Mouse (Mus musculus): Measurements from ENCODE around the gene Gm21860.
"Not testable (repeated sequence)": the region's sequence is repeated elsewhere in the genome, so short reads cannot be mapped to it uniquely, and the experiment has no call there.

Gene Gm21860

GRCm38 (mm10) chrY:90732101-90732542 is 22.5 kb downstream of the Gm21860 start:
- in situ Hi-C loops (cut with MseI, MboI) = not testable (repeated sequence)

GRCm38 (mm10) chrY:90731593-90731955 is 23.0 kb downstream of the Gm21860 start:
- in situ Hi-C loops (cut with MseI, MboI) = not testable (repeated sequence)

- in situ Hi-C loops (cut with MseI, MboI) = not testable (repeated sequence)
These were observed 23.6 kb downstream of the Gm21860 start for GRCm38 (mm10) chrY:90730908-90731592.

GRCm38 (mm10) chrY:90729816-90730303 is 24.8 kb downstream of the Gm21860 start:
- in situ Hi-C loops (cut with MseI, MboI) = not testable (repeated sequence)

- in situ Hi-C loops (cut with MseI, MboI) = not testable (repeated sequence)
These were observed 25.7 kb downstream of the Gm21860 start for GRCm38 (mm10) chrY:90728905-90729256.

- in situ Hi-C loops (cut with MseI, MboI) = not testable (repeated sequence)
These were observed 26.2 kb downstream of the Gm21860 start for GRCm38 (mm10) chrY:90728251-90728904.

- in situ Hi-C loops (cut with MseI, MboI) = not testable (repeated sequence)
These were observed 27.3 kb downstream of the Gm21860 start for GRCm38 (mm10) chrY:90727121-90727908.

- in situ Hi-C loops (cut with MseI, MboI) = not testable (repeated sequence)
These were observed 28.7 kb downstream of the Gm21860 start for GRCm38 (mm10) chrY:90725701-90726451.

- in situ Hi-C loops (cut with MseI, MboI) = not testable (repeated sequence)
These were observed 29.5 kb downstream of the Gm21860 start for GRCm38 (mm10) chrY:90725166-90725565.

- in situ Hi-C loops (cut with MseI, MboI) = not testable (repeated sequence)
These were observed 30.5 kb downstream of the Gm21860 start for GRCm38 (mm10) chrY:90724014-90724709.

- in situ Hi-C loops (cut with MseI, MboI) = not testable (repeated sequence)
These were observed 31.2 kb downstream of the Gm21860 start for GRCm38 (mm10) chrY:90723336-90723987.

GRCm38 (mm10) chrY:90720505-90720904 is 34.1 kb downstream of the Gm21860 start:
- in situ Hi-C loops (cut with MseI, MboI) = not testable (repeated sequence)

- in situ Hi-C loops (cut with MseI, MboI) = not testable (repeated sequence)
These were observed 35.0 kb downstream of the Gm21860 start for GRCm38 (mm10) chrY:90719403-90720232.

GRCm38 (mm10) chrY:90718583-90719402 is 35.8 kb downstream of the Gm21860 start:
- in situ Hi-C loops (cut with MseI, MboI) = not testable (repeated sequence)

- in situ Hi-C loops (cut with MseI, MboI) = not testable (repeated sequence)
These were observed 36.6 kb downstream of the Gm21860 start for GRCm38 (mm10) chrY:90718021-90718420.

GRCm38 (mm10) chrY:90717496-90717895 is 37.1 kb downstream of the Gm21860 start:
- in situ Hi-C loops (cut with MseI, MboI) = not testable (repeated sequence)
